Mouse (Mus musculus) cortical plate, adult 2 months (tissue): ENCODE measurements around the gene Prss8.

Experiments used
- CTCF ChIP-seq: fragments of 200-500 bp; IDR thresholded peaks from 2 replicates; pipeline ENCODE4 v1.5.1; 2011; ENCODE audit warnings: mild to moderate bottlenecking, control low read depth, low read length; ENCODE audit not compliant: insufficient read depth; ENCODE audit errors: extremely low read depth
- POLR2A ChIP-seq: fragments of 200-500 bp; IDR thresholded peaks from 2 replicates; pipeline ENCODE4 v1.6.1; 2011; ENCODE audit warnings: mild to moderate bottlenecking, low read length, control low read depth; ENCODE audit not compliant: insufficient read depth; ENCODE audit errors: extremely low read depth

DNA sequence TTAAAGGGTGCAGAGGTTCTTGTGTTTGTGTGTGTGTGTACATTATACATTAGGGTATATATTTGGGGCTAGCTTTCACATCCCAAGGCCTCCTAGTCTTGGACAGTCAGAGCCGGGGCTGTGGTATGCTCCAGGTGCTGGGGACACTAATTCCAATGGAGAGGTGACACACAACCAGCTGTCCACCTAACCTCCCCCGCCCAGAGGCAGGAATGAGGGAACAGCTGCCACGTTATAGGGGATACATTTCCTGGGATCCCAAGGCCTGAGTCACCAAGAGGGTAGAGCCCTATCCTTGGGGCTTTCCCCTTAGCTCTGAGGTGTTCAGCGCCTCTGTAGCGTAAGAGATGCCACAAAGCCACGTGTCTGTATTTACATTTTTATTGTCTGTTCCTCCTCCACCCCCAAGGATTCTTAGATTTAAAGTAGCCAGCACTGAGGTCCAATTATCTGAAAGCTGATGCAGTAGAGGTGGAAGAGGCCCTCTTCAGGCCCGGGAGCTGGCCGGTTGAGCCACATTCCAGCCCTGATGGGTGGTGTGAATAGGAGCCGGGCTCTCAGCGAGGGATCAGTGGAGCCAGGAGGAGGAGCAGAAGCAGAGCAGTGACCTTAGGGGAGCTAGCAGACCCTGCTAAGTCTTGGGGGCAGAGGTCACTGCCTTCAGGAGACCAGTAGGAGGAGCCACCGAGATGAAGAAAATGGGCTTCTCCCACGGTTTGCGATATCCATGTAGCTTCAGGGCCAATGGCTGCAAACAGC, 2.5 kb upstream of the Prss8 start:
- TF ChIP-seq CTCF (no peak), POLR2A (no peak)
